Mouse (Mus musculus) adrenal gland (tissue): ENCODE measurements around the gene Ahnak.
"Not testable (repeated sequence)": the region's sequence is repeated elsewhere in the genome, so short reads cannot be mapped to it uniquely, and the experiment has no call there.

Source experiments
- intact Hi-C: fragments of 180-260 bp; cut with DNase I; formaldehyde crosslinking; loops from one replicate; pipeline ENCODE4 v1.15.1; 2025

The Ahnak gene

GRCm38 (mm10) chr19:9038136-9038535, 49.1 kb downstream of the Ahnak start:
- intact Hi-C loops, result no loop called here

DNA sequence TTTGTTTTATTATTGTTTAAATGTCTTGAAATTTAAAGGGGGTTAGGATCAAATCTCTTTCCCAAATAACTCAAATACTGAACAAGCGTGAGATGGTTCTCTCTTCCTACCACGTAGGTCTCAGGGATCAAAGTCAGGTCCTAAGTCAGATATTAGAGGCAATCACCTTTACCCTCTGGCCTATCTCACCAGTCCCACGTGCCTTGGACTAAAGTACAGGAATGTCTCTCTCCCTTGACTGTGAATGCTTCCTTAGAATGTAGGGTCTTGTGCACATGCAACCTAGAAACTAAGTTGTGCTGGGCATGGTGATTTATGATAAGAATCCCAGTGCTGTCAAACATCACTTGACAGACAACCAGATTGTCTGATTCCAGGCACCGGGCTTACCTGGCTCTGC, 50.2 kb downstream of the Ahnak start:
- intact Hi-C loops, result no loop called here

GRCm38 (mm10) chr19:9039928-9040327, 50.8 kb downstream of the Ahnak start:
- intact Hi-C loops, result no loop called here

DNA sequence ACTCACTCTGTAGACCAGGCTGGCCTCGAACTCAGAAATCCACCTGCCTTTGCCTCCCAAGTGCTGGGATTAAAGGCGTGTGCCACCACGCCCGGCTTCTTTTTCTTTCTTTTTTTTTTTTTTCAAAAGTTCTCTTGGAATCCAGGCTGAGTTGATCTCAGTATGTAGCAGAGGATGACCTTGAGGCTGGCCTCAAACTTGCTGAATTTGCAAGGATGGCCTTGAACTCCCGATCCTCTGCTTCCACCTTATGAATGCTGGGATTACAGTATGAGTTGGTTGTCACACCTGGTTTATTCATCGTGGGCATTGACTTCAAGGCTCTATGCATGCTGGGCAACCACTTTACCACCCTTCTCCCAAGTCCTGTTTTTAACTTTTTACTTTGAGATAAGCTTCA, 51.6 kb downstream of the Ahnak start:
- intact Hi-C loops, result no loop called here

DNA sequence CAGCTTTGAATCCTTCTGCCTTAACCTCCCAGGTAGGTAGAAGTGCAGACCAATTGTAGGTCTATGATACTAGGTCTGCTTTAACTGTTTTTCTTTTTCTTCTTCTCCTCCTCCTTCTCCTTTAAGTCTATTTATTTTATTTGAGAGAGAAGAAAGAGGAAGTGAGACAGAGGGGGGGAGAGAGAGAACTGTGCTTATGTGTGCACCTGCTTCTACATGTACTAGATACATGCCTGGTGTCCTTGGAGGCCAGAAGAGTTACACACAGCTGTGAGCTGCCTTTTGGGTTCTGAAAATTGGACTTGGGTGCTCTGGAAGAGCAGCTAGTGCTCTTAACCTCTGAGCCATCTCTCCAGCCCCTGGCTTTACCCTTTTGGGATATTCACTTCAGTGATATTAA, 52.0 kb downstream of the Ahnak start:
- intact Hi-C loops, result no loop called here

DNA sequence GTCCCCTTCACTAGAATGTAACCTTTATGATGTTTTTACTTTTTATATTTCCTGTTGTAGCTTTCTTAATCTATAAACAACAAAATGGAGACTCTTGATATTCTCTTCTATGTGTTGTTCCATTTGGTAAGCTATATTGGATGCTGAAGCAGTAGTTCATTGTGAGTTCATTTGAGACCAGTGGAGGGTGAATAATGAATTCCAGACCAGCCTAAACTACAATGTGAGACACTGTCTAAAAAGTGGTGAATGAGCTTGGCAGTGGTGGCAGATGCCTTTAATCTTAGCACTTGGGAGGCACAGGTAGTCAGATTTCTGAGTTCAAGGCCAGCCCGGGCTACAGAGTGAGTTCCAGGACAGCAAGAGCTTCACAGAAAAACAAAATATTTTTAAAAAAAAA, 54.0 kb downstream of the Ahnak start:
- intact Hi-C loops, result no loop called here

DNA sequence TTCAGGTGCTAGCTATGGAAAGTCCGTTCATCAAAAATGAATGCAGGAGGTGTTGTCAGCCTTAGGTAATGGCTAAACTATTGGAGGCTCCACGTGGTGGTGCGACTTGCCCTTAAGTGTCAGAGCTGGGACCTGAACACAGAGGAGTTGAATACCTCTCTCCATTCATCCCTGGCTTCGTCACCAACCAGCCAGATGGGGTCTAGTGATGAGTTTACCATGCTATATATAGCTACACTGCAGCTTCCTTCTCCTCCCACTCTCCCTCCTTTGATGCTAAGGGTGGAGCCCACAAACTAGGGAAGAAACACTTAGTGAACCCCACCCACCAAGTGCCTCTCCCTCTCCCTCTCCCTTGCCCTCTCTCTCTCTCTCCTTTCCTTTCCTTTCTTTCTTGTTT, 55.2 kb downstream of the Ahnak start:
- intact Hi-C loops, result no loop called here

DNA sequence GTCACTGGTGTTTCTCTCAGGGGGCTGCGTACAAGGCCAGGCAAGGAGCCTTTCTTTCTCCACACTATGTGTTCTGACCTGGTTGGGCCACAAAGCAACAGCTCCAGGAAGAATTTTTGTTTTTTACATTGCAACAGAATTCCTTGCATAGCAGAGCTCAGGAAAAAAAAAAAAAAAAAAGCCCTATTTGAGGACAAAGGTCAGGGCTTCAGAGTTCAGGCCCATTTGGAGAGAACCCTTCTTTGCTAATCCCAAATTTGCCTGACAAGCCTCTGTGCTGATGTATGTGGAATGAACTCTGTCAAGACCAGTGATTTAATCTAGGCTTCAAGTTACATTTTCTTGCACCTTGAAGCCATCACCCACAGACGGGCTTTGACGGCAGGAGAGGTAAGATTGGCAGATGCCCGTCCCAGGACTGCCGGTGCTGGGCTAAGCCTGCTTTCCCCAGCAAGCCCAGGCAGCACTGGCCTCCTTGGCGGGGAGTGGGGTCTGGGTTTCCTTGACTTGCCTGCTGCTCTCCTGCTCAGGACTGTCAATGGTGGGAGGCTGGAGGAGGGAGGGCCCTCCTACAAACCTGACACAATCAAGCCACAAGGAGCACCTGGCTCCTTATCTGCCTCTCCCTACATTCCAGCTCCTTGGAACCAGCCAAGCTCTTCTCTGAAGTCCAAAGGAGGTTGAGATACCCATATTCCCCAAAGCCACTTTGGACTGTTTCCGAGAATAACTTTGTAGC, 58.3 kb downstream of the Ahnak start:
- intact Hi-C loops, result no loop called here

GRCm38 (mm10) chr19:9047946-9048387, 58.9 kb downstream of the Ahnak start:
- intact Hi-C loops, result no loop called here

DNA sequence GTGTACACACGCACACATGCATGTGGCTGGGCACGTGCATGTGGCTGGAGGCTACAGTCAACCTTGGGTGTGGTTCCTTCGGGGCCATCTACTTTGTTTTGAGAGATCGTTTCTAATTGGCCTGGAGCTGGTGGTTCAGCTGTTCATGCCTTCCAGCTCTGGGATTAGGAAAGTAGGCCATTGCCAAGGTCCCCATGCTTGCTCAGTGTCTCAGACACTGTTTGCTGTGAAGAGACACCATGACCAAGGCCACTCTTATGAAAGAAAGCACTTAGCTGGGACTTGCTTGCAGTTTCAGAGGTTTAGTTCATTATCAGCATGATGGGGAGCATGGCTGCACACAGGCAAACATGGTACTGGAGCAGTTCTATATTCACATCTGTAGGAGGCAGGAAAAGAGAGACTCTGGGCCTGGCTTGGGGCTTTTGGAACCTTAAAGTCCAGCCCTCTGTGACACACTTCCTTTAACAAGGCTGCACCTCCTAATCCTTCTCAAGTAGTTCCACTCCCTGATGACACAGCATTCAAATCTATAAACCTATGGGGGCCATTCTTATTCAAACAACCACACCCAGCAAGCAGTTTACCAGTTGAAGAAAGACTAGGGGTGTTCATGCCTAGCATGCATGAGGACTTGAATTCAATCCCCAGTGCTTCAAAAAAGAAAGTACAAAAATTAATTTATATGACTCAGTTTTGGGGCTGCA, 60.0 kb downstream of the Ahnak start:
- intact Hi-C loops, result no loop called here

DNA sequence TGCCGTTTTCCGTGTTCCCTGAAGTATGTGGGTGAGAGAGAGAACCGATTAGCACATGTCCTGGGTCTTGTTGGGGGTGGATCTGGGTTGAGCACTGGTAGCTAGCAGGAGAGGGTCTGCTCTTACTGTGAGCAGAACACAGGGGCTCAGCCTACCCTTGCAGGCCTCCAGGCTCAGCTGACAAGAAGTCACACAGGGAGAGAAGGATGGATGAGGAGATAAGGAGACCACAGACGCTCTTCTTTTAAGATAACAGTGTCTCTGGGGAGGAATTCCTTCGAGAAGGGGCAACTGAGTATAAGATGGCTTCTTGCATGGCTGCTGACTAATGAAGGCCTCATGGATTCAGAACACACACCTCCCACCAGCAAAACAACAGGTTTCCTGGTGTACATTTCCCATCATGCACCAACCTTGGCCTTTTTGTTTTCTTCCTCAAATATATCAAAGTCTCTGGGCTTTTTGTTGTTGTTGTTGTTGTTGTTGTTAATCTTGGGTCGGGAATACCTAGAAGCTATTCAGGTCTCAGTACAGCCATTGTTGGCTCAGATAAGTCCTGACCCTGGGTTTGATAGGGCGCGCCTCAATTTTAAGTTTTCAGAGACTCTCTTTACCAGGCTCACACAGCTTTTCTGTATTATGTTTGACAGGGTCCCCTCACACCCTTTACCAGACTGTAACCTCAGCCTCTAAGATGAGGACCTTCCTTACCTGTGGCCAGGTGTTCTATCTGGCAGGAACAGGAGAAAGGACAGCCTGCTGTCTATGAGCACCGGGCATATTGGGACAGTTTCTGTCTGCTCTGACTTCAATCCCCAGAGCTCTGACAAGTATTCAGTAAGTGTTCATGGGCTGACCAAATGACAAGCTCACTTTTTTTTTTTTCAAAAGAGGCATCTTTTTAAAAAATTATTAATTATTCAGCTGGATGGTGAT, 61.5 kb downstream of the Ahnak start:
- intact Hi-C loops, result no loop called here

GRCm38 (mm10) chr19:9051985-9052384, 62.9 kb downstream of the Ahnak start:
- intact Hi-C loops, result not testable (repeated sequence)

- intact Hi-C loops, result no loop called here
Observed at GRCm38 (mm10) chr19:9052803-9053431, 63.8 kb downstream of the Ahnak start.

- intact Hi-C loops, result no loop called here
Observed at GRCm38 (mm10) chr19:9055153-9055552, 66.1 kb downstream of the Ahnak start.

DNA sequence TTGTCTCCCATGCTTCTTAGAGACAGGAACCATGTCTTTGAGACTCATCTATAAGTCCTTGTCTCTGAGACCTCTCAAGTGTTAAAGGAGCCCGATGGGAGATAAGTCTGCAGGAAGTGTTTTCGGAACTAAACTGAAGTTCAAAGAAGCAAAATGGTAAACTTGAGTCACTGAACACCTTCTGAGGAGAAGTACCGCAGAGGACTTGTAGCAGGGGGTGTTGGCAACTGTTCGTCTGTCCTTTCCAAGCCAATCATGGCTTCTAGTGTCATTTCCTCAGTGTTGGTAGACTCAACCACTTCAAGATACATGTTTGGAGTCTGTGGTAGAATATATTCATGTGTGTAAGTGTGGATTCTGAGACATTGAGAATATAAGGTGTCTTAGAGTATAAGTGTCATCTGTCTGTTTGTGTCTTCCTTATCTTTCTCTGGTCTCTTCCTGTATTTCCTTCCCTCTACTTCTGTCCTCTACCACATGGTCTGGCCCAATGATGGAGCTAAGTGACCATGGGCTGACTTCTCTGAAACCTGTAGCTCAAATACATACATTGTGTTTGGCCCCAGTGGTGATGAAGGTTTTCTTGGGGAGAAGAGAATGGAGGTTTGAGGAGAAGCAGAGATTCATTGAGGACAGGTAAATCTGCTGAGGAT, 66.7 kb downstream of the Ahnak start:
- intact Hi-C loops, result no loop called here

DNA sequence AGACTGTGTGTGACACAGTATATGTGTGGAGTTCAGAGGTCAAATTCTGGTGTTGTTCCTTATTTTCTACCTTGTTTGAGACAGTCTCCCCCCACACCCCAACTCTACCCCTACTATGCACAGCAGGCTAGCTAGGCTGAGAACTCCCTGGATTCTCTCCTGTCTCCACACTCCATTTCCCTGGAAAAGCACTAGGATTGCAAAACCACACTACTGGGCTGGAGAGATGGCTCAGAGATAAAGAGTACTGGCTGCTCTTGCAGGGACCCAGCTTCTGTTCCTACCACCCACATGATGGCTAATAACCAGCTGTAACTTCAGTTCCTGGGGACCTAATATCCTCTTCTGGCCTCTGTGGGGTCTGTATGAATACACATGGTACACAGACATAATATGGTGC, 68.6 kb downstream of the Ahnak start:
- intact Hi-C loops, result no loop called here

DNA sequence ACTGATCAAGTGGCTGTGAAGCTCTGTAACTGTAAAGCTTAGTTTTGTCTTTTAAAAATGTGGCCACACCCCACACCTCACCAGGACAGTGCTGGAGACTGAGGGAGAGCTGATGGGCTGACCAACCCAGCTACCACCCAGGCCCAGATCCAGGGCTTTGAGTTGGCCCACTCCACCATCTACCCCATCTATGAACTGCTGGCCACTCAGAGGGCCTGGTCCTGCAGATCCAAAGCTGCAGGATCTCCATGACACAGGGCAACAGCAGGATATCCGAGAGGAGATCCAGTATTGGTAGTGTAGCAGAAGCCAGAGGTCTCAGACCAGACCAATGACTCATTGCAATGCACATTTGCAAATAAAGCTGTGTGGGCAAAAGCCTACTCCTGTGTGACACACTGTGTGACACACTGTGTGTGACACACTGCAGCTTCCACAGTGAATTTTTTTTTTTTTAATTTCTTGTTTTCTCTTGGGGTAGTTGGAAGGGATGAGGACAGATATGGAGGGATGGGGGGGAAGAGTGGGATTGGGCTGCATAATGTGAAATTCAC, 69.3 kb downstream of the Ahnak start:
- intact Hi-C loops, result no loop called here

GRCm38 (mm10) chr19:9058944-9059343, 69.9 kb downstream of the Ahnak start:
- intact Hi-C loops, result no loop called here

- intact Hi-C loops, result no loop called here
Observed at GRCm38 (mm10) chr19:9059391-9059790, 70.3 kb downstream of the Ahnak start.

DNA sequence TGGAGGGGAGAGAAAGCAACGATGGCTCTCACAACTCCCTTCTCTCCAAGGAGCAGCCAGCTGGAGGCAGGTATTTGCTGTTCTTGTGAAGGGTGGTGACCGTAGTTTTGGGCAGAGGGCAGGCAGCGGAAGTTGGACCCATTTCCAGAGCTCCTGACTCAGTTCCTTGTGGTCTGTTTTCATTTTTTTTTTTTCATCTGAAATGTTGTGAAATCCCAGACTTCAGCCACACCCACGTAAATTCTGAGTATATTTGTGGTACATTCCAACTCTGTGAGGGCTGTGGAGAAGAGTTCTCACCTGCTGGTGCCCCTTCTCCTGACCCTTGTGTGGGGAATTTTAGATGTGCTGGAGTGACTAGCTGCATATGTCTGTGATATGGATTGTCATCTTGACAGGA, 71.0 kb downstream of the Ahnak start:
- intact Hi-C loops, result no loop called here
